Mouse (Mus musculus): Measurements from ENCODE around the gene Foxp2.

GRCm38 (mm10) chr6:15101548-15101947 is 200.4 kb downstream of the Foxp2 start:
- no peak for TF ChIP-seq CTCF (IDR thresholded peaks at IDR 0.05; ENCODE audit: extremely low read depth, insufficient read depth, low read length)
- TF ChIP-seq POLR2A (IDR thresholded peaks at IDR 0.05; ENCODE audit: extremely low read depth, insufficient read depth, low read length), result no peak

Measured in cortical plate, adult 2 months (tissue).